Mouse (Mus musculus) forebrain, embryonic 11.5 days (tissue): ENCODE measurements around the gene Dlgap1. TPM values are rescaled to one million over a fixed set of nuclear protein-coding genes. Genes with fewer than 3 reads are reported as not detected.

Source experiments
- ATAC-seq: fragments of 200-750 bp; cut with Nextera tagmentation; replicated peaks from 2 replicates; pipeline ENCODE4 v1.8.0; 2017; ENCODE audit warnings: moderate TSS enrichment; ENCODE audit not compliant: low FRiP score
- DNase-seq: peaks from one replicate; pipeline ENCODE4 v3.0.0-alpha.2; 2017; ENCODE audit warnings: low spot score
- H3K27ac ChIP-seq: fragments of 300-500 bp; sonication (generic); 2 replicates; pipeline ENCODE4 v1.5.1; 2014; ENCODE audit warnings: low read depth, low read length
- H3K27me3 ChIP-seq: fragments of 300-500 bp; sonication (generic); 2 replicates; pipeline ENCODE4 v1.6.1; 2014; ENCODE audit warnings: mild to moderate bottlenecking, low read length, mixed read lengths; ENCODE audit not compliant: control insufficient read depth, insufficient read depth
- H3K36me3 ChIP-seq: fragments of 300-500 bp; sonication (generic); 2 replicates; pipeline ENCODE4 v1.6.1; 2014; ENCODE audit warnings: mild to moderate bottlenecking, low read length, moderate library complexity, mixed read lengths; ENCODE audit not compliant: control insufficient read depth, insufficient read depth
- H3K4me1 ChIP-seq: fragments of 300-500 bp; sonication (generic); replicated peaks from 2 replicates; pipeline ENCODE4 v1.6.1; 2014; ENCODE audit warnings: low read length, mixed read lengths; ENCODE audit not compliant: control insufficient read depth, insufficient read depth
- H3K4me2 ChIP-seq: fragments of 300-500 bp; sonication (generic); 2 replicates; pipeline ENCODE4 v1.6.1; 2014; ENCODE audit warnings: low read depth, mild to moderate bottlenecking, low read length, moderate library complexity, mixed read lengths; ENCODE audit not compliant: severe bottlenecking
- H3K4me3 ChIP-seq: fragments of 300-500 bp; sonication (generic); 2 replicates; pipeline ENCODE4 v1.5.1; 2014; ENCODE audit warnings: low read depth, low read length
- H3K9ac ChIP-seq: fragments of 300-500 bp; sonication (generic); 2 replicates; pipeline ENCODE4 v1.6.1; 2014; ENCODE audit warnings: low read length
- H3K9me3 ChIP-seq: fragments of 300-500 bp; sonication (generic); 2 replicates; pipeline ENCODE4 v1.6.1; 2016; ENCODE audit warnings: low read length, mixed read lengths; ENCODE audit not compliant: control insufficient read depth
- WGBS: fragments of 180-500 bp; shearing (Covaris S2); extraction: QIAGEN DNeasy Blood & Tissue Kit; methylation state at CpG from one replicate; pipeline ENCODE4 v1.1.7; 2014; 5-methylcytosine and 5-hydroxymethylcytosine counted together
- polyA plus RNA-seq: library from polyadenylated mRNA; unstranded; fragments of >200 nt; fragmentation: Nextera tagmentation; extraction: Ambion mirVana; gene quantifications from 2 replicates; pipeline ENCODE4 v1.2.1, GENCODE M21; 2014

The Dlgap1 gene
- polyA plus RNA-seq, 1 experiment from 2014 or later = 3.0 TPM

- H3K4me1 ChIP-seq = peaks cover 5% of the 10 kb centered on the region; the same call in 1 of the 2 replicates
- H3K27ac ChIP-seq = no peak overlapping the region
- DNase-seq (peak; percentile 93), ATAC-seq (peak; percentile 88)
- no peaks in the 10 kb centered on the region for H3K27me3 ChIP-seq
- WGBS = 4% methylated on average over 17 of the region's 17 CpGs
- H3K9me3 ChIP-seq = no peaks in the 10 kb centered on the region; the same call in 1 of the 2 replicates
- peak overlapping the region; percentile 4; the same call in 1 of the 2 replicates for H3K4me3 ChIP-seq
- peak overlapping the region; percentile 57 for H3K9ac ChIP-seq
- peak overlapping the region; percentile 44 for H3K4me2 ChIP-seq
- no peaks in the 10 kb centered on the region for H3K36me3 ChIP-seq
Observed at GRCm38 (mm10) chr17:70738168-70738854, 769.4 kb downstream of the Dlgap1 start.

- DNase-seq (no peak), ATAC-seq (no peak)
- Histone ChIP-seq H3K4me2 (no peak overlapping the region), H3K27ac (no peak overlapping the region), H3K4me1 (peaks cover 5% of the 10 kb centered on the region; the same call in 1 of the 2 replicates), H3K9ac (no peak overlapping the region), H3K4me3 (no peak overlapping the region), H3K36me3 (no peaks in the 10 kb centered on the region), H3K27me3 (no peaks in the 10 kb centered on the region), H3K9me3 (no peaks in the 10 kb centered on the region; the same call in 1 of the 2 replicates)
- WGBS = 89% methylated on average over 6 of the region's 6 CpGs
Observed at GRCm38 (mm10) chr17:70739346-70739745, 770.5 kb downstream of the Dlgap1 start.

GRCm38 (mm10) chr17:70741696-70742095 lies 772.8 kb downstream of the Dlgap1 start:
- Histone ChIP-seq H3K9ac (no peak overlapping the region), H3K27me3 (no peaks in the 10 kb centered on the region), H3K4me3 (no peak overlapping the region), H3K36me3 (no peaks in the 10 kb centered on the region), H3K4me2 (no peak overlapping the region), H3K9me3 (no peaks in the 10 kb centered on the region; the same call in 1 of the 2 replicates), H3K27ac (no peak overlapping the region), H3K4me1 (peaks cover 5% of the 10 kb centered on the region; the same call in 1 of the 2 replicates)
- DNase-seq = no peak
- ATAC-seq = no peak
- 88% methylated on average over 1 of the region's 1 CpGs for WGBS

- H3K4me1 ChIP-seq = no peaks in the 10 kb centered on the region; the same call in 1 of the 2 replicates
- H3K27ac ChIP-seq = no peak overlapping the region
- H3K27me3 ChIP-seq = no peaks in the 10 kb centered on the region
- no peak for DNase-seq
- 91% methylated on average over 5 of the region's 5 CpGs for WGBS
- no peak overlapping the region for H3K4me3 ChIP-seq
- no peaks in the 10 kb centered on the region; the same call in 1 of the 2 replicates for H3K9me3 ChIP-seq
- no peaks in the 10 kb centered on the region for H3K36me3 ChIP-seq
- no peak overlapping the region for H3K4me2 ChIP-seq
- H3K9ac ChIP-seq = no peak overlapping the region
- ATAC-seq = no peak
Observed at GRCm38 (mm10) chr17:70744570-70745153, 775.8 kb downstream of the Dlgap1 start.

GRCm38 (mm10) chr17:70745385-70745784 lies 776.5 kb downstream of the Dlgap1 start:
- 82% methylated on average over 6 of the region's 6 CpGs for WGBS
- Histone ChIP-seq H3K4me2 (no peak overlapping the region), H3K4me3 (no peak overlapping the region), H3K4me1 (no peaks in the 10 kb centered on the region; the same call in 1 of the 2 replicates), H3K9me3 (no peaks in the 10 kb centered on the region; the same call in 1 of the 2 replicates), H3K27ac (no peak overlapping the region), H3K9ac (no peak overlapping the region), H3K36me3 (no peaks in the 10 kb centered on the region), H3K27me3 (no peaks in the 10 kb centered on the region)
- DNase-seq (no peak), ATAC-seq (no peak)

- Histone ChIP-seq H3K36me3 (no peaks in the 10 kb centered on the region), H3K9ac (no peak overlapping the region), H3K27me3 (no peaks in the 10 kb centered on the region), H3K4me2 (no peak overlapping the region), H3K27ac (no peak overlapping the region), H3K4me1 (peaks cover 2% of the 10 kb centered on the region; the same call in 1 of the 2 replicates), H3K9me3 (no peaks in the 10 kb centered on the region; the same call in 1 of the 2 replicates), H3K4me3 (no peak overlapping the region)
- WGBS = 20% methylated on average over 9 of the region's 9 CpGs
- ATAC-seq = no peak
- no peak for DNase-seq
Observed at GRCm38 (mm10) chr17:70746379-70747079, 777.7 kb downstream of the Dlgap1 start.

GRCm38 (mm10) chr17:70747731-70748475 lies 779.0 kb downstream of the Dlgap1 start:
- Histone ChIP-seq H3K4me3 (peak overlapping the region; percentile 17), H3K9ac (peak overlapping the region; percentile 33), H3K4me2 (peak overlapping the region; percentile 40), H3K4me1 (peaks cover 2% of the 10 kb centered on the region; the same call in 1 of the 2 replicates), H3K36me3 (no peaks in the 10 kb centered on the region), H3K9me3 (no peaks in the 10 kb centered on the region), H3K27ac (peak overlapping the region; percentile 79), H3K27me3 (no peaks in the 10 kb centered on the region)
- under 1% methylated on average over 23 of the region's 23 CpGs for WGBS
- peak; percentile 81 for ATAC-seq
- peak; percentile 73 for DNase-seq

GRCm38 (mm10) chr17:70748476-70748830 lies 779.6 kb downstream of the Dlgap1 start:
- H3K4me1 ChIP-seq = peaks cover 2% of the 10 kb centered on the region; the same call in 1 of the 2 replicates
- WGBS = 3% methylated on average over 10 of the region's 10 CpGs
- DNase-seq (no peak), ATAC-seq (no peak)
- H3K9ac ChIP-seq = peak overlapping the region; percentile 33; the same call in 1 of the 2 replicates
- H3K36me3 ChIP-seq = no peaks in the 10 kb centered on the region
- H3K4me3 ChIP-seq = peak overlapping the region; percentile 17; the same call in 1 of the 2 replicates
- no peaks in the 10 kb centered on the region for H3K27me3 ChIP-seq
- H3K9me3 ChIP-seq = no peaks in the 10 kb centered on the region
- peak overlapping the region; percentile 79 for H3K27ac ChIP-seq
- H3K4me2 ChIP-seq = peak overlapping the region; percentile 40
